Comparison of ENCODE assay signal across 8 mouse cellular contexts in the genomic region with DNA sequence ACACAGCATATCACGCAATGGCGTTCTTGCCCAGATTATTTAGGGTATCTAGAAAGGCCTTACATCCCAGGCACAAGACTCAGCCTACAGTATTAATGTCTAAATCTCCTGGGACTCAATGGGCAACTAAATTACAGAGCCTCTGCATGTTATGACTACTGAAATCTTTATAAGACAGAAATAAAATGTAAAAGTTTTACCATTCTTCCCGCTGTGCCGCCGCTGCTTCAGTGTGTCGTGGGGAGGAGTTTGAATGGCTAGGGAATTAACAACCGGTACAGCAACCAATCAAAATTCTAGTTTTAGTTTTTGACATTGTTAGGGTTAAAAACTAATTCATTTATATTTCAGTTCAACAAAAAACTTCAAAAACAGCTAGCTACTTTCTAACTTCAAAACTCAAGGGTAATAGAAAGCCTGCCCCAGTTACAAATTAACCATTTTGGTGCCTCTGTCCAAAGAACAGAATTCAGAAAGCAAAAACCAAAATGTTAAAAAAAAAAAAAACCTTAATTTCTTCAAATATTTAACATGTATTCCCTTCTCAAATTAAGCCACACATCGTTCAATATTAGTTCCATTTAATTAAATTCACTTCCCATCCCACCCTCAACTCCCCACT. TPM values are rescaled to one million over a fixed set of nuclear protein-coding genes. Genes with fewer than 3 reads are reported as not detected.
DNase-seq lines count a peak whose midpoint lies in the region; ATAC-seq and TF ChIP-seq lines count a peak whose summit lies in the region.

No protein-coding gene starts in this region.

- peaks cover 62% of the 10 kb centered on the region for H3K36me3 ChIP-seq in C2C12 (ENCODE audit: control insufficient read depth, insufficient read depth)
- H3K36me3 ChIP-seq in forebrain, embryonic 10.5 days (replicated peaks) = peaks cover 64% of the 10 kb centered on the region
- no peaks in the 10 kb centered on the region for H3K36me3 ChIP-seq in limb, embryonic 15.5 days

- H3K27ac ChIP-seq in cerebellum, adult 2 months (ENCODE audit: insufficient read depth, low read length) = no peak overlapping the region
- H3K27ac ChIP-seq in forebrain, embryonic 10.5 days = peak overlapping the region; percentile 100
- peak overlapping the region; percentile 100; the same call in 1 of the 2 replicates for H3K27ac ChIP-seq in limb, embryonic 15.5 days

- H3K79me3 ChIP-seq in C2C12 (ENCODE audit: low read depth) = peaks cover 65% of the 10 kb centered on the region

- ATAC-seq in limb, embryonic 15.5 days (ENCODE audit: insufficient number of reproducible peaks, low FRiP score, low TSS enrichment, low read depth) = no peak

- 0 out of 2 replicates have a peak overlapping the region, but pooled peaks have one; percentile 7 for H3K9ac ChIP-seq in limb, embryonic 15.5 days

- no peak for DNase-seq in cerebellum, adult 2 months
- no peak for DNase-seq in cerebellum, postnatal 25 days
- DNase-seq in forebrain, embryonic 10.5 days (ENCODE audit: extremely low spot score, low spot score) = no peak
- DNase-seq in MN1 (ENCODE audit: low spot score) = no peak
- DNase-seq in layer of hippocampus, postnatal 10 days (ENCODE audit: low spot score in 2 of 2) = no peak
- no peak for DNase-seq in gastrocnemius, adult 18-20 months (ENCODE audit: low spot score)

- H3K27me3 ChIP-seq in cerebellum, adult 2 months (ENCODE audit: control insufficient read depth, insufficient read depth, low read length) = no peaks in the 10 kb centered on the region
- H3K27me3 ChIP-seq in C2C12 (ENCODE audit: control insufficient read depth, insufficient read depth, insufficient read length) = no peaks in the 10 kb centered on the region
- H3K27me3 ChIP-seq in forebrain, embryonic 10.5 days (ENCODE audit: poor library complexity, severe bottlenecking) = no peaks in the 10 kb centered on the region
- no peaks in the 10 kb centered on the region for H3K27me3 ChIP-seq in limb, embryonic 15.5 days

- peak overlapping the region; percentile 57 for H3K4me3 ChIP-seq in cerebellum, adult 2 months (replicated peaks; ENCODE audit: insufficient read depth, low read depth, low read length)
- H3K4me3 ChIP-seq in C2C12 (ENCODE audit: insufficient read depth, poor library complexity, severe bottlenecking) = peak overlapping the region; percentile 60
- peak overlapping the region; percentile 97 for H3K4me3 ChIP-seq in forebrain, embryonic 10.5 days
- peak overlapping the region; percentile 92 for H3K4me3 ChIP-seq in limb, embryonic 15.5 days

- TF ChIP-seq CTCF in cerebellum, adult 2 months (IDR thresholded peaks at IDR 0.05; ENCODE audit: borderline replicate concordance, insufficient read depth, low read depth, low read length) = no peak
- no peak for TF ChIP-seq CTCF in C2C12 (IDR thresholded peaks at IDR 0.05; ENCODE audit: control insufficient read depth, insufficient read depth, insufficient read length)

- H3ac ChIP-seq in C2C12 (ENCODE audit: control insufficient read depth, insufficient read length, low read depth) = no peak overlapping the region

- no peak for TF ChIP-seq POLR2A in cerebellum, adult 2 months (IDR thresholded peaks at IDR 0.05; ENCODE audit: borderline replicate concordance, insufficient read depth, low read length)

- peaks cover 67% of the 10 kb centered on the region for H3K79me2 ChIP-seq in C2C12 (ENCODE audit: control insufficient read depth, insufficient read depth)

- no peaks in the 10 kb centered on the region for H3K9me3 ChIP-seq in forebrain, embryonic 10.5 days
- H3K9me3 ChIP-seq in limb, embryonic 15.5 days = no peaks in the 10 kb centered on the region

- peak overlapping the region; percentile 63 for H3K4me2 ChIP-seq in limb, embryonic 15.5 days

- H3K4me1 ChIP-seq in cerebellum, adult 2 months (ENCODE audit: control insufficient read depth, insufficient read depth, low read length) = peaks cover 11% of the 10 kb centered on the region
- H3K4me1 ChIP-seq in forebrain, embryonic 10.5 days = peaks cover 43% of the 10 kb centered on the region
- H3K4me1 ChIP-seq in limb, embryonic 15.5 days = peaks cover 19% of the 10 kb centered on the region

- 3% methylated on average over 8 of the region's 8 CpGs for WGBS in cerebellum, adult 2 months
- 36% methylated on average over 8 of the region's 8 CpGs for WGBS in forebrain, embryonic 10.5 days
- WGBS in limb, embryonic 15.5 days = 3% methylated on average over 8 of the region's 8 CpGs

TF ChIP-seq in C2C12, 6 proteins besides CTCF, POLR2A, EP300 and RAD21:
- TF ChIP-seq USF1 (IDR thresholded peaks at IDR 0.05; ENCODE audit: low read depth) = no peak
- no peak for TF ChIP-seq FOSL1 (IDR thresholded peaks at IDR 0.05; ENCODE audit: insufficient read depth, low read length, poor library complexity, severe bottlenecking)
- TF ChIP-seq MAX (IDR thresholded peaks at IDR 0.05) = no peak
- TF ChIP-seq CEBPB (IDR thresholded peaks at IDR 0.05; ENCODE audit: low read depth) = no peak
- no peak for TF ChIP-seq MYOG (IDR thresholded peaks at IDR 0.05; ENCODE audit: control insufficient read depth, extremely low read depth, insufficient read length)

RNA-seq across cellular contexts. Expression of a gene that starts 2.3 kb away (rescaled TPM):
- 114 and 127 TPM in 2 replicates for polyA plus RNA-seq in cerebellum, adult 2 months (2012; rRNA removed)
- 171 TPM for polyA plus RNA-seq in C2C12 (2012; fragmentation: generic; extraction: Trizol)
- polyA plus RNA-seq in forebrain, embryonic 10.5 days (2016; fragmentation: Nextera tagmentation; extraction: Ambion mirVana) = 200 and 207 TPM in 2 replicates
- 134 and 153 TPM in 2 replicates for polyA plus RNA-seq in limb, embryonic 15.5 days (2015; fragmentation: Nextera tagmentation; extraction: Ambion mirVana)
- 100 to 1,000 TPM; 279 to 297 TPM for total RNA-seq in layer of hippocampus, postnatal 10 days (2021)
- 10 to 100 TPM; 74.5 to 74.7 TPM for total RNA-seq in gastrocnemius, adult 18-20 months (2021)

RNA-seq across cellular contexts. Expression of a gene that starts 2.4 kb away (rescaled TPM):
- 1.6 and 1.8 TPM in 2 replicates for polyA plus RNA-seq in cerebellum, adult 2 months (2012; rRNA removed)
- 10.2 TPM for polyA plus RNA-seq in C2C12 (2012; fragmentation: generic; extraction: Trizol)
- polyA plus RNA-seq in forebrain, embryonic 10.5 days (2016; fragmentation: Nextera tagmentation; extraction: Ambion mirVana) = 1.7 and 2.2 TPM in 2 replicates
- polyA plus RNA-seq in limb, embryonic 15.5 days (2015; fragmentation: Nextera tagmentation; extraction: Ambion mirVana) = 1.7 and 2.2 TPM in 2 replicates
- total RNA-seq in layer of hippocampus, postnatal 10 days (2021) = 1 to 10 TPM; 2.0 to 2.3 TPM
- not detected for total RNA-seq in gastrocnemius, adult 18-20 months (2021)
